ENCODE assay signal across 13 mouse cellular contexts in the genomic region with DNA sequence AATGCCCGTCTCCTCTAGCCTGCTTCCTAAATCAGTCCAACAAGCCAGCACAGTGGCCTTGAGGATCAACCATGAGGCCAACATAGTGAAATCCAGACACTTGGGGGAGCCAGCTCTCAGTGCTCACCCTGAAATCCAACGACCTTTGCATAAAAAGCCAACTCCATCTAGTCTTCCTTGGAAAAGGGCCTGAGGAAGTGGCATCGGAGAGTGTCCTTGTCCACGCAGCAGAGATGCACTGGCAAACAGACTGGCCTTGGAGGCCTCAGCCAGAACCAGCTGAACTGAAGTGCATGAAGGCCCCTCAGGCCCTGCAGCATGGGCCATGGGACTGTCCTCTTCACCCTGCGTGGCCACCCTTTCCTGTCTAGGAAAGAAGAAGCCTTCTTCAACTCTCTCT. TPM values are rescaled to one million over a fixed set of nuclear protein-coding genes. Genes with fewer than 3 reads are reported as not detected.
DNase-seq lines count a peak whose midpoint lies in the region; ATAC-seq lines count a peak whose summit lies in the region.
"Had no signal": no experiment of that assay in that cellular context is flagged by ENCODE, and none has a peak within 500 bp of the region (broad histone marks: within the 10 kb centered on the region; RNA-seq: fewer than 3 reads in every experiment).

No protein-coding gene starts in this region.

- intact Hi-C loops in heart, postnatal 10 days (cut with DNase I): no loop called here

- H3K4me3 ChIP-seq in heart, embryonic 13.5 days: no peak overlapping the region
- no peak overlapping the region for H3K4me3 ChIP-seq in midbrain, embryonic 16.5 days (ENCODE audit: low read depth, low read length)
- no peak overlapping the region for H3K4me3 ChIP-seq in midbrain, embryonic 15.5 days
- no peak overlapping the region for H3K4me3 ChIP-seq in limb, embryonic 15.5 days

- H3K27ac ChIP-seq in heart, embryonic 13.5 days (replicated peaks): 0 out of 2 replicates have a peak overlapping the region, but pooled peaks have one; percentile 12
- H3K27ac ChIP-seq in midbrain, embryonic 16.5 days (ENCODE audit: low read length): 0 out of 2 replicates have a peak overlapping the region, but pooled peaks have one; percentile 20
- no peak overlapping the region for H3K27ac ChIP-seq in midbrain, embryonic 15.5 days
- H3K27ac ChIP-seq in limb, embryonic 15.5 days: peak overlapping the region; percentile 55

- DNase-seq in heart, postnatal 10 days: no peak
- DNase-seq in adrenal gland, postnatal 10 days: peak; percentile 65
- no peak for DNase-seq in kidney, adult 18-20 months
- DNase-seq: forebrain, postnatal 0 days; lung, postnatal 14 days; thymus, postnatal 4 days had no signal

- no peak for ATAC-seq in heart, embryonic 13.5 days (ENCODE audit: extremely low read depth, insufficient number of reproducible peaks, low FRiP score, low TSS enrichment)
- ATAC-seq in midbrain, embryonic 16.5 days: no peak
- no peak for ATAC-seq in midbrain, embryonic 15.5 days (replicated peaks)
- ATAC-seq in limb, embryonic 15.5 days (ENCODE audit: insufficient number of reproducible peaks, low FRiP score, low TSS enrichment, low read depth): no peak
- ATAC-seq: forebrain, postnatal 0 days; inflammation-experienced regulatory T-cells, adult 6 months had no signal

- 79% methylated on average over 5 of the region's 5 CpGs for WGBS in heart, embryonic 13.5 days
- 89% methylated on average over 5 of the region's 5 CpGs for WGBS in midbrain, embryonic 16.5 days
- 87% methylated on average over 5 of the region's 5 CpGs for WGBS in midbrain, embryonic 15.5 days
- 75% methylated on average over 5 of the region's 5 CpGs for WGBS in limb, embryonic 15.5 days

- no peaks in the 10 kb centered on the region for H3K27me3 ChIP-seq in heart, embryonic 13.5 days (replicated peaks)
- H3K27me3 ChIP-seq in midbrain, embryonic 16.5 days (ENCODE audit: control insufficient read depth, insufficient read depth, low read depth, low read length): no peaks in the 10 kb centered on the region
- no peaks in the 10 kb centered on the region for H3K27me3 ChIP-seq in midbrain, embryonic 15.5 days (replicated peaks)
- H3K27me3 ChIP-seq in limb, embryonic 15.5 days: no peaks in the 10 kb centered on the region

- no peak overlapping the region for H3K9ac ChIP-seq in heart, embryonic 13.5 days
- no peak overlapping the region for H3K9ac ChIP-seq in midbrain, embryonic 16.5 days (ENCODE audit: low read depth, low read length)
- no peak overlapping the region for H3K9ac ChIP-seq in midbrain, embryonic 15.5 days
- H3K9ac ChIP-seq in limb, embryonic 15.5 days: no peak overlapping the region
- H3K9ac ChIP-seq: forebrain, postnatal 0 days had no signal

- H3K36me3 ChIP-seq in heart, embryonic 13.5 days: peaks cover 95% of the 10 kb centered on the region
- peaks cover 32% of the 10 kb centered on the region for H3K36me3 ChIP-seq in midbrain, embryonic 16.5 days (ENCODE audit: control insufficient read depth, insufficient read depth, low read length)
- H3K36me3 ChIP-seq in midbrain, embryonic 15.5 days (replicated peaks): peaks cover 35% of the 10 kb centered on the region; the same call in 1 of the 2 replicates
- H3K36me3 ChIP-seq in limb, embryonic 15.5 days: peaks cover 74% of the 10 kb centered on the region

- no peaks in the 10 kb centered on the region for H3K9me3 ChIP-seq in heart, embryonic 13.5 days
- no peaks in the 10 kb centered on the region for H3K9me3 ChIP-seq in midbrain, embryonic 16.5 days (replicated peaks; ENCODE audit: control insufficient read depth, low read length, poor library complexity, severe bottlenecking)
- H3K9me3 ChIP-seq in midbrain, embryonic 15.5 days: no peaks in the 10 kb centered on the region
- no peaks in the 10 kb centered on the region for H3K9me3 ChIP-seq in limb, embryonic 15.5 days

- peaks cover 30% of the 10 kb centered on the region for H3K4me1 ChIP-seq in heart, embryonic 13.5 days
- peaks cover 8% of the 10 kb centered on the region; the same call in 1 of the 2 replicates for H3K4me1 ChIP-seq in midbrain, embryonic 16.5 days (ENCODE audit: control insufficient read depth, insufficient read depth, low read length)
- 0 out of 2 replicates have a peak, but pooled peaks cover 6% of the 10 kb centered on the region for H3K4me1 ChIP-seq in midbrain, embryonic 15.5 days
- peaks cover 24% of the 10 kb centered on the region for H3K4me1 ChIP-seq in limb, embryonic 15.5 days

- no peak overlapping the region for H3K4me2 ChIP-seq in heart, embryonic 13.5 days
- no peak overlapping the region for H3K4me2 ChIP-seq in midbrain, embryonic 16.5 days (ENCODE audit: low read length)
- H3K4me2 ChIP-seq in midbrain, embryonic 15.5 days: no peak overlapping the region
- H3K4me2 ChIP-seq in limb, embryonic 15.5 days: no peak overlapping the region

RNA-seq across cellular contexts. Expression of a gene that starts 31.0 kb away (rescaled TPM):
- 519 and 566 TPM in 2 replicates for polyA plus RNA-seq in heart, embryonic 13.5 days (2015; fragmentation: Nextera tagmentation; extraction: Ambion mirVana)
- total RNA-seq in heart, postnatal 10 days (2021): over 10,000 TPM in 1 of 2 experiments, 1,000 to 10,000 TPM in 1; 9,939 to 10,365 TPM
- 0.40 TPM in 1 of 2 replicates, not detected in the other for polyA plus RNA-seq in midbrain, embryonic 16.5 days (2015; fragmentation: Nextera tagmentation; extraction: Ambion mirVana)
- polyA plus RNA-seq in midbrain, embryonic 15.5 days (2015; fragmentation: Nextera tagmentation; extraction: Ambion mirVana): 0.66 TPM in 2 replicates
- 100 to 1,000 TPM in 1 of 2 experiments, 10 to 100 TPM in 1; 34.3 to 233 TPM for total RNA-seq in adrenal gland, postnatal 10 days (2021)
- 11.6 and 13.7 TPM in 2 replicates for polyA plus RNA-seq in limb, embryonic 15.5 days (2015; fragmentation: Nextera tagmentation; extraction: Ambion mirVana)
- total RNA-seq: CH12.LX had no signal
- polyA plus RNA-seq: inflammation-experienced regulatory T-cells, adult 6 months had no signal

RNA-seq across cellular contexts. Expression of a gene that starts 36.9 kb away (rescaled TPM):
- polyA plus RNA-seq in heart, embryonic 13.5 days (2015; fragmentation: Nextera tagmentation; extraction: Ambion mirVana): 0.06 and 0.15 TPM in 2 replicates
- 1 to 10 TPM; 1.6 to 1.7 TPM for total RNA-seq in heart, postnatal 10 days (2021)
- not detected in 2 replicates for polyA plus RNA-seq in midbrain, embryonic 16.5 days (2015; fragmentation: Nextera tagmentation; extraction: Ambion mirVana)
- 0.06 and 0.22 TPM in 2 replicates for polyA plus RNA-seq in midbrain, embryonic 15.5 days (2015; fragmentation: Nextera tagmentation; extraction: Ambion mirVana)
- total RNA-seq in adrenal gland, postnatal 10 days (2021): 10 to 100 TPM; 14.9 to 18.5 TPM
- 0.15 and 0.17 TPM in 2 replicates for polyA plus RNA-seq in limb, embryonic 15.5 days (2015; fragmentation: Nextera tagmentation; extraction: Ambion mirVana)
- total RNA-seq: CH12.LX had no signal
- polyA plus RNA-seq: forebrain, postnatal 0 days; limb, embryonic 11.5 days had no signal

Comparison
In these comparisons a context has a peak if more than half of its experiments do, and no peak if none do; other contexts are left out.
1. RNA of a gene that starts 31.0 kb away (polyA plus RNA-seq): 519 to 566 TPM in heart, embryonic 13.5 days; 11.6 to 13.7 TPM in limb, embryonic 15.5 days, 0.66 TPM in midbrain, embryonic 15.5 days and 0.40 TPM in midbrain, embryonic 16.5 days; every median in the first group is over 10 times any median in the second.